Mouse (Mus musculus) embryo, embryonic 11 days (tissue): ENCODE measurements around the gene Slc10a4.
A peak's percentile ranks its signal among the peaks of the same experiment; 100 is the strongest.
"Not testable (repeated sequence)": the region's sequence is repeated elsewhere in the genome, so short reads cannot be mapped to it uniquely, and the experiment has no call there.

ENCODE experiments used
- DNase-seq: peaks from one replicate; pipeline ENCODE4 v3.0.0-alpha.2; 2015

The Slc10a4 gene

DNA sequence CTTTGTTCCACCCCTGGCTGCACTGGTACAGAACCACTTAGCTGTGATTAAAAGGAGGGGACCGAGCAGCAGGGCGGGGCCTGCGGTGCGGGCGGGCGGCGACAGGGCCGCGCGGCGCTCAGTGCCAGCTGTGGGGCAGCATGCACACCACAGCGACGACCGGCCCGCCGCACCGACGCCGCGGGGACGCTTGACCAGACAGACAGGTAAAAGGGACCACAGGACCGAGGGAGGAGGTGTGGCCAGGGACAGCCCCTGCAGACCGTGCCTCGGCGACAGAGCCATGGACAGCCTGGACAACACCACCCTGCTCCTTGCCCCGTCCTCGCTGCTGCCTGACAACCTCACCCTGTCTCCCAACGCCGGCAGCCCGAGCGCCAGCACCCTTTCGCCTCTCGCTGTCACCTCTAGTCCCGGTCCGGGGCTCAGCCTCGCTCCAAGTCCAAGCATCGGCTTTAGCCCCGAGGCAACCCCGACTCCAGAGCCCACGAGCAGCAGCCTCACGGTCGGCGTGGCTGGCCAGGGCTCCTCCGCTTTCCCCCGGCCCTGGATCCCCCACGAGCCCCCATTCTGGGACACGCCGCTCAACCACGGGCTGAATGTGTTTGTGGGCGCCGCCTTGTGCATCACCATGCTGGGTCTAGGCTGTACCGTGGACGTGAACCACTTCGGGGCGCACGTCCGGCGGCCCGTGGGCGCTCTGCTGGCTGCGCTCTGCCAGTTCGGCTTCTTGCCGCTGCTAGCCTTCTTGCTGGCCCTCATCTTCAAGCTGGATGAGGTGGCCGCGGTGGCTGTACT lies at the start of gene Slc10a4:
TSS of gene Slc10a4 (plus strand) at position 100 of the 798 bp plus-strand sequence.
- peak; percentile 58 for DNase-seq

DNA sequence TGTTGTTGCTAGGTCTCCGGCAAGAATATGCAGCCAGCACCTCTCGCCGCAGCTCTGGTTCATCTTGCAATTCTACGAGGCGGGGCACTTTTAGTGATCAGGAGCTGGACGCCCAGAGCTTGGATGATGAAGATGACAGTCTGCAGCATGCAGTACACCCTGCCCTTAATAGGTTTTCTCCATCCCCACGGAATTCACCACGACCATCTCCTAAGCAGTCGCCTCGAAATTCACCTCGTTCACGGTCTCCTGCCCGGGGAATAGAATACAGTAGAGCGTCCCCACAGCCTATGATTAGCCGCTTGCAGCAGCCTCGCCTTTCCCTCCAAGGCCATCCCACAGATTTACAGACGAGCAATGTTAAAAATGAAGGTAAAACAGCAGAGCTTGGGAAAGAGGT lies 49.4 kb upstream of the Slc10a4 start:
- DNase-seq, result no peak

DNA sequence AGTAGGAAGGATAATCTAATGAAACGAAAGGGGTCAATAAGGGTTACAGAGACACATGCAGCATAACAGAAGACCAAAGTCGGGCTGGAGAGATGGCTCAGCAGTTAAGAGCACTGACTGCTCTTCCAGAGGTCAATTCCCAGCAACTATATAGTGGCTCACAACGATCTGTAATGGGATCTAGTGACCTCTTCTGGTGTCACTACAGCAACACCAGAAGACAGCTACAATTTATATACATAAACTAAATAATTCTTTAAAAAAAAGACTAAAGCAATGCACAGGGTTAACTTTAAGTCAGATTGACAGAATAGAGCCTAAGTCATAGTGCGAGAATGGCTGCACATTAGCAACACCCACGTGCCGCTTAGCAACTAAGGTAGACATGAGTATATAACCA lies 46.6 kb upstream of the Slc10a4 start:
- no peak for DNase-seq

DNA sequence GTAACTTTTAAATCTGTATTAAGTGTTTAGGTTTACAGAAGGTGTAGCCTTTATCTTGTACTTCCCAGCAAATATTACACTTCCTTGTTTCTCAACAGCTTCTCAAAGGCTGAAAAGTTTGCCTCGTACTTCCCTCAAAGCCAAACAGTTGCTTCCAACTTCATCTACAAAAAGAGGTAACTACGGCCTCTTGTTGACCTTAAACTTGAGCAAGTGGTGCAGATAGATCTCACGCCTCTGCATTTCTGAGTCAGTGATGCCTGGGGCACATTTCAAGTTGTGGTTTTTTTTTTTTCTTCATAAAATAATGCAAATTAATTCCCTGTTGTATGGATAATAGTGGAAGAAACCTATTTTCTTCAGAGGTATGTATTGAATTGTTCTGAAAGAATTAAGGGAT lies 41.0 kb upstream of the Slc10a4 start:
- DNase-seq, result no peak

DNA sequence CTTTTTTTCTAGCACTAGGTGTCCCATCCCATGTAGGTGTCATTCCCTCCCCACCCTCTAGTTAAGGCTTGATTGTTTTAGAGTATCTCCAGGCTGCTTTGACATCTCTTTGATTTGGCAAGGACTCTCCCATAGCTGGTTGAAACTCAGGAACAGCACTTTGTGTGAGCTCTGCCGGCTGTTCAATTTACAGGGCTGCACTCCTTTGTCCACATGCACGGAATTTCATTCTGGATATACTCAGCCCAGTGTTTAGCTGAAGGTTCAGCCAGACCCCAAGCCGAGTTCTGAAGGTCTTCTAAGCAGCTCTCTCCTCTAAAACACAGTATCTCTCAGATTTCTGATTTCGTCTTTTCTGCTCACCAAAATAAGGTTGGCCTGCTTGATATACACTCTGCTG lies 34.2 kb upstream of the Slc10a4 start:
- no peak for DNase-seq

DNA sequence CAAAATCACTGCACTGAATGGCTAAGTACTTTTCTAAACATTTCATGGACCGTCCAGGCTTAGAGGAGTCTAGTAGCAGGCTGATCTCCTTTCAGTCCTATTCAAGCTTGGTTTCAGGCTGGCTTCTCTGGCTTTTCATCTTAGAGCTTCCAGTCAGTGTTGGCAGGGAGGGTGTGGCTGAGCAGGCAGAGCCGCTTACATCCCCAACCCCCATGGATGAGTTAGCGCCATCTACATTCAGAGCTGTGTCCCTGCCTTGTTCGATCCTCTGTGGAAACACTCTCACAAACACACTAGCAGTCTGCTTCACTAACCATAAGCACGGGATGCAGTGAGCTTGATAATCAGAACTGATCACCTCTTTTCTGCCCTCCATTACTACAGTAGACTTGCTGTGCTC lies 33.7 kb upstream of the Slc10a4 start:
- DNase-seq, result peak; percentile 33

DNA sequence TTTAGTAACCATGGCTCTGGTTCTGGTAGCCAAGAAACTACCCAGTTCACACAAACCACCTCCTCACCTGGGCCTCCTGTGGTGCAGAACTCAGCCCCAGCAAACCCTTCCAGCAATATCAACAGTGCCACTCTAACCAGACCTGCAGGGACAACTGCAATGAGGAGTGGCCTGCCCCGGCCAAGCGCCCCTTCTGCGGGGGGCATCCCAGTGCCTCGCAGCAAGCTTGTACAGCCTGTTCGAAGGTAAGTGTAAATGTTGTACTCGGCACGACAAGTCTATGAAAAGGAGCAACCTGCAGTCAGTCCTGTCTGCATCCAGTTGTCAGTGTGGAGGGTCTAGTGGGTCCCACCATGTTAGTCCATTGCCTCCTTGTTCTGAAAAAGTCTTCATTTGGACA lies 32.1 kb upstream of the Slc10a4 start, which contains the start of gene Gm10135:
TSS of gene Gm10135 (minus strand) at position 101 of the 400 bp plus-strand sequence.
- DNase-seq, result no peak

DNA sequence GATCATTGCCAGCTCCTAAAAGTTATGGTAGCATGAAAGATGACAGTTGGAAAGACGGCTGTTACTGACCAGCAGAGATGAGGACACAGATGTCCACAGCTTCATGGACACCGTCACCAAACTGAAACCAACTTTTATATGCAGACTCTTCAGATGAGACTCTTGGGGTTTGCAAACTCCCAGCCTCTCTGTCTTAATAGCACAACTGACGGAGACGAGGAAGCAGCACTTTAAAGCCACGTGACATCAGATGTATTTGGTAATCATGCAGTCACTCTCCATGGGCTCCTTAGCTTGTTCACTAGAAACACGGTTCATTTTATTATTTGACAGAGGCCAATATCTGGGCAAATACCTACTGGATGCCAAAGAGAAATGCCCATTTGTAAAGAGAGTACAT lies 30.7 kb upstream of the Slc10a4 start:
- DNase-seq, result no peak

DNA sequence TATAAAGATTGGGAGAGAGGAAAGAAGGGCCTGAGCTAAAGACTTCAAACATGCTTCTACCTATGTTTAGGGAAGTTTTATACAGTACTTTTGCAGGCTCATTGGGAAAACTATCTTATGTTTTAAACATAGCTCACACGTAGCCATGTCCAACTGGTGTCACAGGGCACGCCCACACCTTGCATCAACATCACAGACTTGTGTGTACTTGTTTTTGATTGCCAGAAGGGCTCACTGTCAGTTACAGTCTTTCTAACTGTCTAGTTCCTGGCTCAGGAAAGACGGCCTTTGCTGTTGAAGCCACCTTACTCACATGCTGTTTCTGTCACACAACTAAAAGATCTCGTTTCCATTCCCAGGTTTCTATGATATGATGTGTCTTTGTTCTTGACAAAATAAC lies 30.1 kb upstream of the Slc10a4 start:
- no peak for DNase-seq

DNA sequence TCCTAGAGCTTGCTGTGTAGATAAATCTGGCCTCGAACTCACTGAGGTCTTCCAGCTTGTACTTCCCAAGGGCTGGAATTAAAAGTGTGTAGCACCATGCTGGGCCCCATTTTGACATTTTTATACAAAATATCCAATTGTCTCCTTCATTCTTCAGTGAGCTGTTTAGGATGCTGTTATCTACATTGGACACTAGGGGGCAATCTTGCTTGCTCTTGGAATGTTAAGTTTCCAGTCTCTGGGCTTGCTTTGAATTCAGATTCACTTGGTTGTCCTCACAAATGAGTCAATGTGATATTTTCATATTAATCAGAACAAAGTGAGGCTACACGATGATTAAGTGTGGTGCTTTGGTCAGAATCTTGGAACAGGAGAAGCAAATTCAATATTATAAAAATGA lies 22.6 kb upstream of the Slc10a4 start:
- peak; percentile 81 for DNase-seq

DNA sequence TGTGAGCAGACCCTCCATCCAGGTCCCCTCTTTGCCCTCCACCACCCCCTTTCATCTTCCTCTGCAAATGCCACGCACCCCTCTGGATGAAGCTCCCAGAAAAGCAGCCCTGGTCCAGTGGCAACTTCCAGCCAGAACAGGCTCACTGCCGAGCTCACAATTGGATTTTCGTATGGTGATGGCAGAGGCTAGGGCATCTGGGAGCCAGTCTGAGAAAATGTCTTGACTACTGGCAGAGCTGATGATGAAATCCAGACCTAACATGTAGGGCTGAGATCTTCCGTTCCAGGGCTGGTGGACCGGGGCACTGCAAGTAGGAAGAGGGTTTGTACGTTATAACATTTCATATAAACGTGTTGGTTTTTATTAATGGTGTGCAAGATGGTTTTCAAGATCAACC lies 18.9 kb upstream of the Slc10a4 start:
- DNase-seq, result no peak

DNA sequence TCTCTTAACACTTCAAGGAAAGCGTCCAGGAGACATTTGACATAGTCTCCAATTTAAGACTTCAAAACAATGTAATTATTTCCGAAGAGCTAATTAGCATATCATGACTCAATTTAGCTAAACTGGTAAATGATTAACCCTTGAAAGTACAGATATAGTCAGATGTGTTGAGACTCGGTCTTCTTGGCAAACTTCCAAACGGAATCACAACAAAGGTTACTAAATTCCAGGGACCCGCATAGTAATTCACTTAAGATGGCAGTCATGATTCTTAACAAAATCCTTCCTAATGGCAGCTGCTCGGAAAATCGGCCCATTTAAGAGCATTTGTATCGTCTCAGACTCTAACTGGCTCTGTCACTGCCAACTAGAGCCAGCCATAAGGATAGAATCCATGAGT lies 16.9 kb upstream of the Slc10a4 start:
- no peak for DNase-seq

DNA sequence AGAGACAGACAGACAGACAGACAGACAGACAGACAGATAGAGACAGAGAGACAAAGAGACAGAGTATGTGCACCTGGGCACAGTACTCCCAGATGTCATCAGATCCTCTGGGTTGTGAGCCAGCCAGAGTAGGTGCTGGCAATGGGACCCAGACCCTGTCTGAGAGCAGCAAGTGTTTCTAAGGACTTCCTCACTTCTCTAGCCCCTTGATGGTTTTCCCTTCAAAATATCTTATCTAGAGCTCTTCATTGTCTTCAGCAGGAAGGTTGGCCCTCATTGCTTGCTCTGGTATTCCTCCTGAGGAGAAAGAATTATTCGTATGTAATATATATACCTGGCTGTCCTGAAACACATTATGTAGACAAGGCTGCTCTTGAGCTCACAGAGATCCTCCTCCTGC lies 14.2 kb upstream of the Slc10a4 start:
- DNase-seq, result no peak

DNA sequence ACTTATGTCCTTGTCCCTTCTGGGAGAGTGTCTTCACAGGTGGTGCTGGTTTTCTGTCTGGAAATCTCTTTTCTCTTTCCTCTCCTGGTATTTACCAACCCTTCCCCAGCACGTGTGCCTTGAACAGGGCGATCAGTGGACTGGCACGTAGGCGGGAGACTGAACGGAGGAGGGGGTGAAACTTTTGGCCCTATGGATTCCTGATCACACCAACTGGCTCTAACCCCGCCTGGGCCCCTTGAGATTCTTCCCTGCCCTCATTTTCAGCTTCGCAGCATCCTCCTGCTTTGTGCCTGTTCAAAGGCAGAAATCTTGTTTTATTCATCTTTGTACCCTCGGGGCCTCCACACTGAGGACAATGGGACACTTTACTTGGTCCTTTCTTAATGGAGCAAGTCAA lies 12.3 kb upstream of the Slc10a4 start:
- no peak for DNase-seq

DNA sequence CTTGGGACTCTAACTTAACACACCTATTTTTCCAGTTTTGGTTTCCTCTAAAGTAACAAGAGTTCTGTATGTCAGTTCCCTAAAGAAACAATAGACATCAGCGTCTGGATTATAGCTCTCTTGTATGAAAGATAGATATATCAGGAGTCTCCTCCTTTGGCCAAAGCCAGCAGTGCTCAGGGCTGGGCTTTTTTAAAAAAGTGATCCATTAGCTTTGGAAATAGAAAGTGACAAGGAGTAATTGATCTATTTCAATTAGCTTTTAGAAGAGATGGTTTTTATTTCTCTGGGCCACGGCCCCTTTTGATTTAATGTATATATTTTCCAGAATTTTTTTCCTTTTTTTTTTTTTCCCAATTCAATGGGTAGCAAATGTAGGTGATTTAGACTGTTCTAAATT lies 11.8 kb upstream of the Slc10a4 start:
- DNase-seq, result no peak

DNA sequence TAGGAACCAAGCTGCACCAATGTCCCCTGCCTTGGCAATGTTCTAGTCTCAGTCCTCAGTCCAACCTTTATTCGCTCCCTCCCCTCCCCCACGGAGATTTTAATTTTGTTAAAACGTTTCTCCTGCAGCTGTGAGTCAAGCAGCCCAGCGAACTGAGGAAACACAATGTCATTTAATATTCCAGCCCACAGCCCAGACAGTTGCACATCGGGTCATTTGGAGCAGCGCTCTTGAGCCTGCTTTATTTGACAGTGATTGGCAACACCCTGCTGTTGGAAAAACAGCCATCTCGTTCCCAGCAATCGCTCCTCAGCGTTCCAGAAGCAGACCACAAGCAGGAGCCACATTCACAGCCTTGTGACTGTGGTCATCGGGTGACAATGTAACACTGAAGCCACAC lies 11.3 kb upstream of the Slc10a4 start:
- DNase-seq, result peak; percentile 53

DNA sequence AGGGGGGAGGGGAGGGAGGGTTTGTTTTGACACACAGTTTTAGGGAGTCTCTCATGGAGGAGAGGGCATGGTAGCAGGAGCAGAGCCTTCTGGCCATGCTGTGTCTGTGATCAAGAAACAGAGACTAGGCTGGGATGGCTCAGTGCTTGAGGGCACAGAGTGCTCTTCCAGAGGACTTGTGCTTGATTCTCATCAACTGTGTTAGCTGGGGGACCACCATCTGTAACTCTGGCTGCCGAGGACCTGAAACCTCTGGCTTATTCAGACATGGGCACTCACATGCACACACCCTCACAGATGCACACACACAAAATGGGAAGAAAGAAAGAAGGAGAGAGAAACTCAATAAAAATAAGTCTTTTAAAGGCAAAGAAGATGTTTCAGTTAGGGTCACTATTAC lies 8.1 kb upstream of the Slc10a4 start:
- not testable (repeated sequence) for DNase-seq

DNA sequence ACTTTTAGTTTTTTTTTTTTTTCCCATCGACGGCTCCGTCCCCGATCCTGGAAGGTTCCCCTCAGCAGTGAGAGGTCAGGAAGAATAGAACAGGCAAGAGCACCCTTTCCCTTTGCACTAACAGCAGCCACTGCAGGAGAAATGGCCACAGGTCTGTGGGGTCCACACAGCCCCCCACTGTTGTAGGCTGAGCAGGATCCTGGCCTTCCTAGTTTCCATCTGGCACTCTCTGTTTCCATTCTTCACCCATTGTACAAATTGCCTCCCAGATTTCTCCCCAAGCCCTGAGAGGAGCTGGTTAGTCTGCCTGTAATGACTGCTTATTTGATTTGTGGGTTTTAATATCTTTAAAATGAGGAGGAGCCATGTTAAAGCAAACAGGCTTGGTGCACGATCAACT lies 2.6 kb upstream of the Slc10a4 start:
- no peak for DNase-seq

DNA sequence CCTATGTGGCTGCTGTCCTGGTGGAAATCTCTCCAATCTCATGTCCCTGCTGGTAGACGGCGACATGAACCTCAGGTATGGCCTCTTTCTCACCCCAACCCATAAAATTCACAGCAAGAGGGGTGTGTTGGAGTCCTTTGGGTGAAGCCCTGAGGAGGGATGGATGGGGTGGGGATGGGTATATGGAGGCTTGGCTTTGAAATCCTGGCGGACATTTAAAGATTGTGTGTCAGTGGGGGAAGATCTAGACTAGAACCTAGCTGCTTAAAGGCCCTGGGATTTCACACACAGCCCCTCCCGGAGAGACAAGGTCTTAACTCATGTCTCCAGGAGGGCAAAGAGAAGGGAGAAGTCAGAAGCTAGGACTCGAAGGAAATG lies 888 bp downstream of the Slc10a4 start:
- DNase-seq, result no peak

DNA sequence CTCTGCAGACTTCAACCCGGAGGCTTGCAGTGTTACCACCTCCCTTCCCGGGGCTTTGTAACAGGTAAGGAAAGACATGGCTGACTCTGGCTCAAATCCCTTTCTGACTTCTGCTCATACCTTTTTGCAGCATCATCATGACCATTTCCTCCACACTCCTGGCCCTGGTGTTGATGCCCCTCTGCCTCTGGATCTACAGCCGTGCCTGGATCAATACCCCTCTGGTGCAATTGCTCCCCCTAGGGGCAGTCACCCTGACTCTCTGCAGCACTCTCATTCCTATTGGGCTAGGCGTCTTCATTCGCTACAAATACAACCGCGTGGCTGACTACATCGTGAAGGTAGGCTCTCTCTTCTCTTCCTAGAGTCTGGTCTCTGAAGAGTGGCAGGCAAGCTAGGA lies 1.5 kb downstream of the Slc10a4 start:
- not testable (repeated sequence) for DNase-seq

DNA sequence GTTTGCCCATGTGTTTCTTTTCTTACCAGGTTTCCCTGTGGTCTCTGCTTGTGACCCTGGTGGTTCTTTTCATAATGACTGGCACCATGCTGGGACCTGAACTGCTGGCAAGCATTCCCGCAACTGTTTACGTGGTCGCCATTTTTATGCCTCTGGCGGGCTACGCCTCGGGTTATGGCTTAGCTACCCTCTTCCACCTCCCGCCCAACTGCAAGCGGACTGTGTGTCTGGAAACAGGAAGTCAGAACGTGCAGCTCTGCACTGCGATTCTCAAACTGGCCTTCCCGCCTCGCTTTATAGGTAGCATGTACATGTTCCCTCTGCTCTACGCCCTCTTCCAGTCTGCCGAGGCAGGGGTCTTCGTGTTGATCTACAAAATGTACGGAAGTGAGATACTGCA lies 5.1 kb downstream of the Slc10a4 start:
- DNase-seq, result not testable (repeated sequence)

DNA sequence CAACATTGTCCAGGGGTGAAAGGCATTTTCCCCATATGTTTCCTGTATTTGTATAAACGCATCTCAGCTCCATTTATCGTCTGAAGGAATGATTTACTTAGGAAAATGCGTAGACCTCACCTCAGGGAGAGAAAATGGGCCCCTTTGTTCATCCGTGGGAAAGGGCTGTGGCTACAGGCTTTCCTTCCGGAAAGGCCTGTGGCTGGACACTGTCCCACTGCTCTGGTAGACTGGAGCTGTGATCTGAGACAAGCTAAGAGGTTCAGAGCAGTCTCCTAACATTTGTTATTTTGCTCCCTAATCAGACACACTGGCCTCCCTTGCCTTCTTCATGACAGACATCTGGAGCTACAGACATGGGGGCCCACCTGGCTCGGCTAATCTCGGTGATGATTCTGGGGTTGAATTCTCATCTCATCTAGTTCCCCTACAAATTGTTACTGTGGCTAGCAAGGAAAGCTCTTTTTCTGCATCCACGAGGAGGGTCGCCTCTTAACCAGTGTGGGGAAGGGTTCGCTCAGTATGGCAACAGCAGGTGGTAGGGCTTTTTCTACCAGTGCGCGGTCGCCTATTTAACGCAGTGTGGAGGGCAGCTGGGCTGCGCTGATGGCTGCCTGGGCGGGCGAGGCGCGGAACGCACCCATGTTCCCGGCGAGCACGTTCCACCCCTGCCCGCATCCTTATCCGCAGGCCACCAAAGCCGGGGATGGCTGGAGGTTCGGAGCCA lies 6.4 kb downstream of the Slc10a4 start:
- DNase-seq, result not testable (repeated sequence)

DNA sequence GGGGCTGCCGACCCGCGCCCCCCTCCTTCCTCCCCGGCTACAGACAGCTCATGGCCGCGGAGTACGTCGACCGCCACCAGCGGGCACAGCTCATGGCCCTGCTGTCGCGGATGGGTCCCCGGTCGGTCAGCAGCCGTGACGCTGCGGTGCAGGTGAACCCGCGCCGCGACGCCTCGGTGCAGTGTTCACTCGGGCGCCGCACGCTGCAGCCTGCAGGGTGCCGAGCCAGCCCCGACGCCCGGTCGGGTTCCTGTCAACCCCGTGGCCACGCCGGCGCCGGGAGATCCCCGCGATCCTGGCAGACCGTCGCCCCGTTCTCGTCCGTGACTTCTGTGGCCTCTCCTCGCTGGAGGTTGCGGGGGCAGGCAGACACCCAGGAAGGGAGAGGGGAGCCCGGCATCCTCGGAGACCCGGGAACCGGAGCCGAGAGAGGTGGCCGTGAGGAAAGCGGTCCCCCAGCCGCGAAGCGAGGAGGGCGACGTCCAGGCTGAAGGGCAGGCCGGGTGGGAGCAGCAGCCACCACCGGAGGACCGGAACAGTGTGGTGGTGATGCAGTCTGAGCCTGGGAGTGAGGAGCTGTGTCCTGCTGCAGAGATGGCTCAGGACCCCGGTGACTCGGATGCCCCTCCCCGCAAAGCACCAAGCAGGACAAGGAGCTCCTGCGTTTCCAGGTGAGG lies 7.1 kb downstream of the Slc10a4 start:
- DNase-seq, result peak; percentile 31

DNA sequence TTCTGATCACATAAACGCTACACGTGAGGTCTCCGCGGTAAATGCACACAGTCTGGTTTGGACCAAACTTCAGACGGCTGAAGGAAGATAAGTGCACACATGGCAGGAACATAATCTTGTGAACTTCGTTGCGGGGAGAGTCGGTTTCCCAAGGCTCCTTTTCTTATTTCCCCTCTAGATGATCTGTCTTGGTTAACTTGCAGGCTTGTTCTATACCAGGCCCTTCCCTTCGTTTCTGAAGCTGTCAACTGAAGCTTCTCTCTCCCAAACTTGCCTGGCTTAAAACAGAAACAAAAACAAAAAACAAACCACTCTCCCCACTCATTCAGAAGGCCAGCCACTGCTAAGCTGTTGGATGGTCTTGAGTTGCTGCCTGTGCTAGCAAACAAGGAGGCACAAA lies 8.1 kb downstream of the Slc10a4 start:
- no peak for DNase-seq
